Mouse (Mus musculus) E14TG2a.4 (cell line): ENCODE measurements around the gene Plpp6.

Source experiments
- CTCF ChIP-seq: conservative IDR thresholded peaks from 2 replicates; pipeline ENCODE4 v1.5.1; 2014; ENCODE audit warnings: low read length
- NANOG ChIP-seq: IDR thresholded peaks from 2 replicates; pipeline ENCODE4 v1.6.1; 2014; ENCODE audit warnings: borderline replicate concordance, low read length, mixed read lengths

DNA sequence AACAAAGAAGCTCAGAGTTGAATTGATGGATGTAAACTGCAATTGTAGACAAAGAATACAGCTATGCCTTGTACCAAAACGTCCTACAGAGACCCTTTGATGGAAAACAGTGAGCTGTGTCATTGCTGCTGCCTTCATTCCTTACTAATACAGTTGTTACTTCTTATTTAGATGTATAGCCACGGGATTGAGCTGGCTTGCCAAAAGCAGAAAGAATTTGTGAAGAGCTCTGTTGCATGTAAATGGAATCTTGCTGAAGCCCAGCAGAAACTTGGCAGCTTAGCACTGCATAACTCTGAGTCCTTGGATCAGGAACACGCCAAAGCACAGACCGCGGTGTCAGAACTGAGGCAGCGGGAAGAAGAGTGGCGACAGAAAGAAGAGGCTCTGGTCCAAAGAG, 31.1 kb downstream of the Plpp6 start:
- TF ChIP-seq CTCF (no peak), NANOG (peak; percentile 43; the same call in 1 of the 2 replicates)
